Mouse (Mus musculus) adipocyte (in vitro differentiated cells): ENCODE results near the gene Fbxo11.
A peak's percentile ranks its signal among the peaks of the same experiment; 100 is the strongest.
"Not testable (repeated sequence)": the region's sequence is repeated elsewhere in the genome, so short reads cannot be mapped to it uniquely, and the experiment has no call there.

Experiments
- DNase-seq: peaks from one replicate; pipeline ENCODE4 v3.0.0-alpha.2; 2016; ENCODE audit warnings: low spot score

The Fbxo11 gene

GRCm38 (mm10) chr17:88014456-88014855, 50.6 kb downstream of the Fbxo11 start:
- DNase-seq = no peak

GRCm38 (mm10) chr17:88006956-88007355, 58.1 kb downstream of the Fbxo11 start:
- DNase-seq = no peak

GRCm38 (mm10) chr17:88004892-88005291, 60.2 kb downstream of the Fbxo11 start:
- no peak for DNase-seq

GRCm38 (mm10) chr17:87997808-87998207, 67.3 kb downstream of the Fbxo11 start:
- no peak for DNase-seq

- DNase-seq = no peak
These were observed 71.8 kb downstream of the Fbxo11 start for GRCm38 (mm10) chr17:87993338-87993737.

GRCm38 (mm10) chr17:87992154-87992553, 72.9 kb downstream of the Fbxo11 start:
- DNase-seq = no peak

GRCm38 (mm10) chr17:87987507-87987906, 77.6 kb downstream of the Fbxo11 start:
- DNase-seq = no peak

GRCm38 (mm10) chr17:87985916-87986315, 79.2 kb downstream of the Fbxo11 start:
- DNase-seq = no peak

GRCm38 (mm10) chr17:87984440-87985214, 80.5 kb downstream of the Fbxo11 start:
- no peak for DNase-seq

- no peak for DNase-seq
These were observed 81.8 kb downstream of the Fbxo11 start for GRCm38 (mm10) chr17:87983313-87983712.

GRCm38 (mm10) chr17:87982112-87982511, 83.0 kb downstream of the Fbxo11 start:
- no peak for DNase-seq

GRCm38 (mm10) chr17:87979696-87980095, 85.4 kb downstream of the Fbxo11 start:
- not testable (repeated sequence) for DNase-seq

GRCm38 (mm10) chr17:87976927-87977326, 88.2 kb downstream of the Fbxo11 start:
- DNase-seq = not testable (repeated sequence)

GRCm38 (mm10) chr17:87976154-87976806, 88.8 kb downstream of the Fbxo11 start:
- DNase-seq = no peak

- DNase-seq = peak; percentile 46
These were observed 89.8 kb downstream of the Fbxo11 start for GRCm38 (mm10) chr17:87975229-87975853.

- peak; percentile 94 for DNase-seq
These were observed 90.4 kb downstream of the Fbxo11 start, which contains the start of gene Msh6 for GRCm38 (mm10) chr17:87974629-87975228. Gene Msh6, plus strand, starts transcription at chr17:87975062.

- no peak for DNase-seq
These were observed 91.6 kb downstream of the Fbxo11 start for GRCm38 (mm10) chr17:87973261-87974167.

GRCm38 (mm10) chr17:87972856-87973255, 92.2 kb downstream of the Fbxo11 start:
- no peak for DNase-seq

GRCm38 (mm10) chr17:87971696-87972591, 93.1 kb downstream of the Fbxo11 start:
- DNase-seq = not testable (repeated sequence)

GRCm38 (mm10) chr17:87968483-87968926, 96.6 kb downstream of the Fbxo11 start:
- not testable (repeated sequence) for DNase-seq
